Mouse (Mus musculus): Measurements from ENCODE around the gene P2rx4.

Gene P2rx4

DNA sequence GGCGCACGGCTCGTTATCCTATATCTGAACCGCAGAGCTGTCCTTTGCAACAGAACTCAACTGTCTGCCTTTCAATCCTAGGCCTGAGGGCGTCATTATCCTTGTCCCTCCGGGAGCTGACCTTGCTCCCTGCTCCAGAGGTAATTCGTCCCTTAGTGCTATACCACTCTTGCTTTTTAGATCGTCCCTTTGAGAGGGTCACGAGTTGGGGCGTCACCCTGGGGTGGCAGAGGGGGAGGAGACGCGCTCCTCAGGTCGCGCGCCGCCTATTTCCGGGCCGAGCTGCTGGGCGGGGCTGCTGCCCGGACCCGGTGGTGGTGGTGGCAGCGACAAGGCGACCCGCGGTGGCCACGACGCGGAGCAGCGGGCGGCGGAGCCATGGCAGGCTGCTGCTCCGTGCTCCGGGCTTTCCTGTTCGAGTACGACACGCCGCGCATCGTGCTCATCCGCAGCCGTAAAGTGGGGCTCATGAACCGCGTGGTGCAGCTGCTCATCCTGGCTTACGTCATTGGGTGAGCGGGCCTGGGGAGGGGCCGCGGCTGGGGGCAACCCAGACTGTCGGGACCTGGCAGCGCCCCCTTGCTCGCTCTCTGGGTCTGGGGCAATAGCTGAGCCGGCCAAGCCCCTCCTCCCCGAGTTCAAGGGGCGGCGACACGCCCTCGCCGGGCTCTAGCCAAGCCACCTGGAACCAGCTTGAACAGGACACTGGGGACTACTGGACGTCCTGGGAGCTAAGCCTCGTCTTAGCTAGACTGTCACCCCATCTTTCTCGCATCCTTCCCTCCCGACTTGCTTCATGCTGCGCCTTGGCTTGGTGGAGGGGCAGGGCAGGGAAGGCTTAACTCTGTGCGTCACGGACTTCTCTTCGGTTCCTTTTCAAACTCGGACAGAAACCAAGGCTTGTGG lies at the start of gene P2rx4:
P2rx4 (plus strand) TSS at position 269 of the 906 bp plus-strand sequence.
- DNase-seq (ENCODE audit: low spot score in 2 of 2) = peak; percentile 90

DNA sequence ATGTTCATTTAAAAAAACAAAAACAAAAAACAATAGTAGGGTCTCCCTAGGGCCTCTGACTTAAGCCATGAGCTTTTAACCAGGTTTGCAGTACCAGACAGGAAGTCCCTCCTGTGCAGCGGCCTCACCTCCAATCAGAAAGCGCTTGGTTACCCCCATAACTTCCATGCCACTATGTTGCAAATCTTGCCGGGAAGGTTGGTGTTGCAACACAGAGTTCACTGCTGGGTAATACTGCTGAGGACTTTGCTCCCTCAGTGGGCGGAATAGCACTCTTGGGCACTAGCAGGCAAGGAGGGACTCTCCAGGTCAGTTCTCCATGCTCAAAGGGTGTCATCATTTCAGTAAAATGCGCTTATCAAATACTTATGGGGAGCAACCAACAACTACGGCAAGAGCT lies 44.8 kb upstream of the P2rx4 start:
- no peak for DNase-seq (ENCODE audit: low spot score in 2 of 2)

- DNase-seq (ENCODE audit: low spot score in 2 of 2) = no peak
Measured at GRCm38 (mm10) chr5:122665036-122665435, 42.3 kb upstream of the P2rx4 start.

DNA sequence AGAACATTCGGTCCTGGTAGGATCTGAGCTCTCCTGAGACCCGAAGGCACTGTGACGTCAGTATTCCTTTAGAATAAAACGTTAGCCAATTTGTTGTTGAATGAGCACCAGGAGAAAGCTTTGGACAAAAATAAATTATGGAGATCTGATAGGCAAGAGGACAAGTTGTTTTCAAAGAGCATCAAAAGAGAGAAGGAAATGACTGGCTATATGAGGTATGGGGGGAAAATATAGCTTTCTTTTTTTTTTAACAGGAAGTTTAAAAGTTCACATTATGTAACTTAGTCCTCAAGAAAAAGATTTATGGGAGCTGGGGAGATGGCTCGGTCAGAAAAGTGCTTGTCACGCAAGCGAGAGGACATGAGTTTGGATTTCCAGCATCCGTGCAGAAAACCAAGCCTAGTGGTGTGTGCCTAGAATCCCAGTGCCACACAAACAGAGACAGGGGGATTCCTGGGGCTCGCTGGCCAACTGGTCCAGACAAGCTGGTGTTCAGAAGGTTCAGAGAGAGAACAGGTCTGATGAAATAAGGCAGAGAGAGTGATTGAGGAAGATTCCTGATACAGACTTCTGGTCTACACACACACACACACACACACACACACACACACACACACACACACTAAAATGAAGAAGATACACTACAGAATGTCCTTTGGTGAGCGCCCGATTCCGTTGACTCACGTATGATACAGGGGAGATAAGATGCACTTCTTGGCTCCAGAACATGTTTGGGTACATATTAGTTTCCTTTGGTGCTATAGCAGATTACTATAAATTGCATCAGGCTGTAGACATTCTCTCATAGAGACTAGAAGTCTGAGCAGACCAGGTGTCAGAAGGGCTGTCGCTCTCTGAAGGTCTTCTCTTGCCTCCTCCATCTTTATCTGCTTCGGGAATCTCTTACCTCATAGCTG lies 38.1 kb upstream of the P2rx4 start:
- DNase-seq (ENCODE audit: low spot score in 2 of 2) = no peak

- peak; percentile 34 to 38 for DNase-seq (ENCODE audit: low spot score in 2 of 2)
Measured at GRCm38 (mm10) chr5:122671641-122672040, 35.7 kb upstream of the P2rx4 start.

DNA sequence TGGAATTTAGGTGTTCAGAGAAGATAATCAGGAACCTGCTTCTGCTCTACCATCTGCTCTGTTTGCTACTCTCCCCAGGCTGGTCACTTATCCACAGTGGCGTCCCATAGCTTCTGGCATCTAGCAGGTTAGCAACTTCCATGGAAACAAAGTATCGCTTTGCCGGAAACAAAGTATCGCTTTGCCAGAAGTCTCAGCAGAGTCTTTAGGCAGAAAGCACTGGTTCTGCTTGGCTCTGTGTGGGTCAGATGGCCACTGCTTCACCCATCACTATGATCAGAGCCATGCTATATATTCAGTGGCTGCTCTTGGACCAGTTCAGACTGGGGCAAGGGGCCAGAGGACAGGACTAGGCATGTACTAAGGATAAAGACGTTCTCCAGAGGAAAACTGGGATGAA lies 35.0 kb upstream of the P2rx4 start:
- no peak for DNase-seq (ENCODE audit: low spot score in 2 of 2)

DNA sequence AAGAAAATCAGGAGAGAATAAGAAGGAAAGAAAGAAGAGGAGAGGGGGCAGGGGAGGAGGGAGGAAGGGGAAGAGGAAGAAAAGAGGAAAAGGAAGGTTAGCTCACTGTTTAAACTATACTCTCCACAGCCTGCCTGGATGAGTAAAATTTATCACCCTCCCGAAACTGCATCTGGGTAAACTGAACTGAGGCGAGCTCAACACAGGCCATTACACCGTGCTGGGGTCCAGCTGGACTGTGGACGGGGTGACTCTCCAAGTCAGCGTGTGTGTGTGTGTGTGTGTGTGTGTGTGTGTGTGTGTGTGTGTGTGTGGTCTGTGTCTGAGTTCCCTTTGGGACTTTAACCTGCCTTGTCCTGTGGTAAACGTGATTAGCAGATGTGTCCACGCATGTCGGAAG lies 31.3 kb upstream of the P2rx4 start:
- no peak for DNase-seq (ENCODE audit: low spot score in 2 of 2)

DNA sequence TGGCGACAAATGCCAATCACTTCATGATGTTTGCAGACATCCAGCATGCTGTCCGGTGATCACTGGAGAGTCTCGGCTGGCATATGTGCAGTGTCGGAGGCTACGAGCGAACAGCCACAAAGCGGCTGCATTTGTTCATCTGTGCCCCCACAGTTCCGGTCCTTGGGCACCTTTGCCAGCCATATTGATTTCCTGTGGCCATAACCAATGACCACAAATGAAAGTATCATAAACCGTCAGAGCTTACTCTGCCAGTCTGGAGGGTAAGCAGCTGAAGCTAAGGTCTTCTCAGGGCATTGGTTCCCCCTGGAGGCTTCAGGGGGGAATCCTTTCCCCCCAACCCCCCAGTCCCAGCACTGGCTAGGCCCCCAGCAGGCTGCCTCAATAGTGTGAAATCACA lies 29.4 kb upstream of the P2rx4 start:
- no peak for DNase-seq (ENCODE audit: low spot score in 2 of 2)

DNA sequence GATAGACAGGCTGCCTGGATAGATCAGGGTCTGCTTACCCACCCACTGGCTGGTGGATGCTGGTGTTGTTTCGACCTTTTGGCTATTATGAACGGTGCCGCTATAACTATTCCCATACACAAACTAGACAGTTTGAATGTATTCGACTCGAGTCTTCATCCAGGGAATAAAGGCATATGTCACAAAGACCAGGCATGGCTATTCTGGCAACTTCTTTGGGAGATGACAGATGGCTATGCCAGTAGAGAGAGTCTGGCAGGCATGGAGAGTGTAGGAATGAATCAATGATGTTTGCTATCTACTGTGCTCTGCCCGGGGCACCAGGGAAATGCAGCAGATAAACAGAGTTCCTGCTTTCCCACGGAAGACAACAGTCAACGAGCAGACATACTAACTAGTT lies 27.5 kb upstream of the P2rx4 start:
- no peak for DNase-seq (ENCODE audit: low spot score in 2 of 2)

- no peak for DNase-seq (ENCODE audit: low spot score in 2 of 2)
Measured at GRCm38 (mm10) chr5:122681276-122681675, 26.1 kb upstream of the P2rx4 start.

GRCm38 (mm10) chr5:122683926-122684325 lies 23.4 kb upstream of the P2rx4 start:
- peak; percentile 68 to 69 for DNase-seq (ENCODE audit: low spot score in 2 of 2)

GRCm38 (mm10) chr5:122687391-122687790 lies 20.0 kb upstream of the P2rx4 start:
- DNase-seq (ENCODE audit: low spot score in 2 of 2) = no peak

DNA sequence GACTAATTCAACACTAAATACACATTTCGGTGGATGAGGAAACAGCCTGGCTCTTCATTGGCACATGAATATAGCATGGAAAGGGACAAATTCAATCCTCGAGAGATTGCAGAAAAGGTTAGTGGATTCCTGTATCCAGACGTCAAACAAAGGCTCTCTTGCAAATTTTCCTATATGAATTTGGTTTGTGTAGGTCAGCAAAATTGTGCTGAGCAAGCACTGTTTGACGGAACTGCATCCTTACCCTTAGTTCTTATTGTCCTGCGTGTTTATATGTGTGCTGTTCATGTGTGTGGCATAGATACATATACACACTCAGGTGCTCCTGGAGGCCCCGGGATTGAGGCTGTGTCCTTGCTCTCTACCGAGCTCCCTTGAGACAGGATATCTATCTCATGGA lies 18.2 kb upstream of the P2rx4 start:
- DNase-seq (ENCODE audit: low spot score in 2 of 2) = no peak

- no peak for DNase-seq (ENCODE audit: low spot score in 2 of 2)
Measured at GRCm38 (mm10) chr5:122690486-122690885, 16.9 kb upstream of the P2rx4 start.

GRCm38 (mm10) chr5:122693431-122694207 lies 13.7 kb upstream of the P2rx4 start:
- DNase-seq (ENCODE audit: low spot score in 2 of 2) = no peak

DNA sequence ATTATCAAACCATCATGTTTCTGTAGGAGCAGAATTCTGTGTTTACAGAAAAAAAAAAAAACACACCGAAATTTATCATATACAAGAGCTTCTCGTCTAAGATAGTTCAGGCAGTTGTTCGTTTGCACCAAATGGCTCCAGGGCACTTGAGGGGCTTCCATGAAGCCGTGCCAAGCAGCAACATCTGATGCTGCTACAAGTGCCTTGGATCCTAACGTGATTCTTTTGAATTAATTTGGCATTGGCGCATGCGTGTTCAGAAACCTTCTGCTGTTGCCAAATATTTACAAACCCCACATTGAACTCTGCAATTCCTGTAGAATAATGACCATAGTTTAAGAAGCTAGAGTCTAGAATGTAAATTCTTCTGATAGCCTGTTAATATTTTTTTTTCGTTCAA lies 11.8 kb upstream of the P2rx4 start:
- no peak for DNase-seq (ENCODE audit: low spot score in 2 of 2)

GRCm38 (mm10) chr5:122698041-122698700 lies 9.2 kb upstream of the P2rx4 start:
- peak; percentile 27 to 36 for DNase-seq (ENCODE audit: low spot score in 2 of 2)

- no peak for DNase-seq (ENCODE audit: low spot score in 2 of 2)
Measured at GRCm38 (mm10) chr5:122698701-122699060, 8.7 kb upstream of the P2rx4 start.

- no peak for DNase-seq (ENCODE audit: low spot score in 2 of 2)
Measured at GRCm38 (mm10) chr5:122700109-122700836, 7.1 kb upstream of the P2rx4 start.

DNA sequence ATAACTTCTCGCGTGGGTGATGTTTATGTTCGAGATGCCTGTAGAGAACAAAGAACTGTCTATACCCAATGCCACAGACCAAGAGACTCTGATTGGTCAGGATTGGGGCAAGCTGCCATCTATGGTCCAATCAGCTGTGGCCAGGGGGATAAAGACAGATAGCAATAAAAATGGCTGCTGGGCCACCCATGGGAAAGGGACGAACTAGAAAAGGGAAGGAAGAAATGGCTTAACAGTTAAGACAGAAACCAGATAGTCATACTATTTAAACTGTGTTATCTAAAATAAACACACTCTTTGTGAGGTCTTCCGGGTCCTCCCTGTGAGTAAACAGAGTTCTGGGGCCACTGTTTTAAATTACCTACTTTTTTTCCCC lies 6.5 kb upstream of the P2rx4 start:
- DNase-seq (ENCODE audit: low spot score in 2 of 2) = no peak

GRCm38 (mm10) chr5:122702156-122702555 lies 5.2 kb upstream of the P2rx4 start:
- peak in 1 of 2 experiments; percentile 4 for DNase-seq (ENCODE audit: low spot score in 2 of 2)
